Mouse (Mus musculus) forebrain, embryonic 15.5 days (tissue): Measurements from ENCODE around the gene Rtn1. TPM values are rescaled to one million over a fixed set of nuclear protein-coding genes. Genes with fewer than 3 reads are reported as not detected.

Source experiments
- polyA plus RNA-seq: library from polyadenylated mRNA; unstranded; fragments of >200 nt; fragmentation: Nextera tagmentation; extraction: Ambion mirVana; gene quantifications from 2 replicates; pipeline ENCODE4 v1.2.1, GENCODE M21; 2015

Gene Rtn1
- polyA plus RNA-seq, 1 experiment from 2014 or later = 2,212 TPM

Other genes starting within 250 kb of the Rtn1 start
- gene Ccdc175, start 224.0 kb downstream of the Rtn1 start, polyA plus RNA-seq = not detected in 2 replicates
- gene Lrrc9, start 32.8 kb upstream of the Rtn1 start, polyA plus RNA-seq = 3.3 and 3.9 TPM in 2 replicates
- gene Pcnx4, start 127.3 kb upstream of the Rtn1 start, polyA plus RNA-seq = 20.8 and 21.6 TPM in 2 replicates
- gene Gm4756, start 240.6 kb upstream of the Rtn1 start, polyA plus RNA-seq = not detected in 2 replicates